Mouse (Mus musculus): ENCODE measurements at regions not wholly inside any gene's neighbourhood (a gene's known extent, or its start where the extent isn't known, plus 50 kb on each side); places are given as distances from the start of the nearest gene placed in this dataset.

DNA sequence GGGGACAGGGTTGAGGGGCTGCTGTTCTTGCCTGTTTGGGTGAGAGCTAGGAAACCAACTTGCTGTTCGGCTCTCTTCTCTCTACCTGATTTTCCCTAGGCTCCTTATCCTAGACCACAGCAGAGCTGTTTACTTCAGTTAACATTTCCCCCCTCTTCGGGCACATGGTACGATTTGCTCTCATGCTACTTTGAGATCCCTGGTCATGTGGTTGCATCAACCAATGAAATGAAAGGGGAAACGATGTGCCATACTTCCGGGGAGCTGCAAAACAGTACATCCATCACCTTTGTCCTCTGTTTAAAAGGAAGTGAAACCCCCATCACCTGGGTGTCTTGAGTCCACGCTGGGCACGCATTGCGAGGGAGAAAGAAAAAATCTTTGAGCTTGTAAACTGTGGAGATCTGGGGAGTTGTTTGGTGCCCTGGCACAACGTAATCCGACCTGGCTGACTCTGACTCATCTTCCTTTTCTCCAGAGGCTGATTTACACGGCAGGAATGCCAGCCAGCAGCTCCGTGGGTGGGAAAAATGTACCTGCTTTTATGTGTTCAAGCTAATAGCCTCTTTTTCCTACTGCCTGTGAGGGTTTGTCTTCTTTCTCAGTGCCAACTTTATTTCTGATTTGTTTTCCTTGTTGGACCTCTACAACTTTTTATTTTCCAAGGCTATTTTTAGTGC, 97.2 kb upstream of the Adra1b start:
- Histone ChIP-seq H3K36me3 (no peaks in the 10 kb centered on the region), H3K9me3 (no peaks in the 10 kb centered on the region), H3K27ac (replicated peaks) (no peak overlapping the region), H3K4me2 (replicated peaks) (no peak overlapping the region), H3K4me1 (peaks cover 6% of the 10 kb centered on the region; the same call in 1 of the 2 replicates), H3K4me3 (no peak overlapping the region), H3K9ac (replicated peaks) (no peak overlapping the region), H3K27me3 (no peaks in the 10 kb centered on the region)
- no peak for ATAC-seq (ENCODE audit: low FRiP score, low read depth)
- 78% methylated on average over 12 of the region's 12 CpGs for WGBS

- no peak overlapping the region for H3K4me2 ChIP-seq (replicated peaks)
- no peaks in the 10 kb centered on the region for H3K27me3 ChIP-seq
- H3K9ac ChIP-seq (replicated peaks) = no peak overlapping the region
- no peak for ATAC-seq (ENCODE audit: low FRiP score, low read depth)
- no peaks in the 10 kb centered on the region for H3K9me3 ChIP-seq
- no peak overlapping the region for H3K4me3 ChIP-seq
- H3K27ac ChIP-seq (replicated peaks) = no peak overlapping the region
- H3K36me3 ChIP-seq = no peaks in the 10 kb centered on the region
- WGBS = 87% methylated on average over 4 of the region's 4 CpGs
- H3K4me1 ChIP-seq = peaks cover 6% of the 10 kb centered on the region; the same call in 1 of the 2 replicates
Measured at GRCm38 (mm10) chr11:44000056-44000455, 99.0 kb upstream of the Adra1b start.

- no peak overlapping the region for H3K4me3 ChIP-seq
- no peak overlapping the region for H3K4me2 ChIP-seq (replicated peaks)
- peaks cover 6% of the 10 kb centered on the region; the same call in 1 of the 2 replicates for H3K4me1 ChIP-seq
- WGBS = 89% methylated on average over 7 of the region's 7 CpGs
- no peaks in the 10 kb centered on the region for H3K36me3 ChIP-seq
- no peak overlapping the region for H3K27ac ChIP-seq (replicated peaks)
- no peaks in the 10 kb centered on the region for H3K27me3 ChIP-seq
- no peak overlapping the region for H3K9ac ChIP-seq (replicated peaks)
- no peak for ATAC-seq (ENCODE audit: low FRiP score, low read depth)
- H3K9me3 ChIP-seq = no peaks in the 10 kb centered on the region
Measured at GRCm38 (mm10) chr11:44001843-44002589, 101.0 kb upstream of the Adra1b start.

DNA sequence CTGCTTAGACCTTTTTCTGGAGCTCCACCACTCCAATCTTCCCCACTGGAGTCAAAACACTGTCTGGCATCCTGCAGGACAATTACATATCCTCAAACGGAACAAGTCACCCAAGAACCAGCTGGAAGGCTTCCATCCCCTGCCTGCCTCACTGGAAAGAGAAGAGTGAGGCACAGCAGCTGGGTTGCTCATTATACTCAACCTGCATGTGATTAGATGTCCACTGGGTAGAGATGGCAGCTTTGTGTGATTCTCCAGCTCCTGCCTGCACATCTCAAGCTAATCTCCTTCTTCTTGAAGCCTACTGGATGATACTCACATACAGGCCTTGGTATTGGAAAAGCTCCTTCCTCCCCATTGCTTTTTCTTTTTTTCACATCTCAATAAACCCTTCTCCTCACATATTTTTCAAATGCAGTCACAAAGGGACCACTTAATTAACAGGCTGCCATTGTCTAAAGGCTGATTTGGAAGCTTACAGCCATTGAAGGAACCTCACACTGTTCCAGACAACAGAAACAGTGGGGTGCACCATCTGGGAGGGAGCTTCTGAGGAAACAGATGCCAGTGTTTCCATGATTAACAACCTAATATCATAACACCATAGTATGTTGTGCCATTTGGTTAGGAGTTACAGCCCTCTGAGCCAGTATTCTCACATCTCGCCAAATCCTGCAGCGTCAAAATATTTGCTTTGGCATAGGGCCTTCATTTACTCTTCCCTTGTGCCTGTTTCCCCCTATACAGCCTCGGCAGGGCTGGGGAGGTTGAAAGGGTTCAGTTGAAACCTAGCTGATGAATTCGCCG, 101.9 kb upstream of the Adra1b start:
- no peak for ATAC-seq (ENCODE audit: low FRiP score, low read depth)
- no peaks in the 10 kb centered on the region for H3K36me3 ChIP-seq
- peaks cover 6% of the 10 kb centered on the region; the same call in 1 of the 2 replicates for H3K4me1 ChIP-seq
- no peak overlapping the region for H3K4me2 ChIP-seq (replicated peaks)
- WGBS = 64% methylated on average over 6 of the region's 6 CpGs
- H3K9ac ChIP-seq (replicated peaks) = no peak overlapping the region
- no peaks in the 10 kb centered on the region for H3K9me3 ChIP-seq
- H3K4me3 ChIP-seq = no peak overlapping the region
- no peak overlapping the region for H3K27ac ChIP-seq (replicated peaks)
- H3K27me3 ChIP-seq = no peaks in the 10 kb centered on the region

DNA sequence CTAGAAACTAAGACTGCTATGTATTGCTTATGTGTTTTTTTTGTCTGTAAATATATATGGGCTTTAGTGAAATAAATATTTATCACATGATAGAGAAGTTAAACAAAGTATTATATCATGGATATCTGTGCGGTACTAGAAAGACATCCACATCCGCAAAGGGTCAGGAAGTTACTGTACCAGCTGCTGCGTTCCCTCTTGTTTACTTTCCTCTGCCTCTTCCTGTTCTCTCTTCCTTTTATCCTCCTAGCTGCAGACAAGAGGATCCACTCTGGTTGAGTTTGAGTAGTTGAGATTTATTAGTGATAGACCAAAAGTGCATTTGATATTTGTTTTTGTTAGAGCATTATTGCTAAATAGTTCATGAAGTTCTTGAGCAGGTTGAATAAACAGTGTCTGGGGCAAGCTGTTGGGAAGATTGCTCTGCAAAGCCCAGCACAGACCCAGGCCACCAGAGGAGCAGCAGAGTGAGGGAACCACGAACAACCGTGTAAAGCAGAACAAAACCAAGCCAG, 106.6 kb upstream of the Adra1b start:
- Histone ChIP-seq H3K36me3 (no peaks in the 10 kb centered on the region), H3K4me1 (peaks cover 6% of the 10 kb centered on the region; the same call in 1 of the 2 replicates), H3K27me3 (no peaks in the 10 kb centered on the region), H3K27ac (replicated peaks) (no peak overlapping the region), H3K9me3 (no peaks in the 10 kb centered on the region), H3K9ac (replicated peaks) (no peak overlapping the region), H3K4me3 (no peak overlapping the region), H3K4me2 (replicated peaks) (no peak overlapping the region)
- ATAC-seq (ENCODE audit: low FRiP score, low read depth) = no peak
- WGBS = 83% methylated on average over 5 of the region's 5 CpGs

- Histone ChIP-seq H3K27ac (replicated peaks) (no peak overlapping the region), H3K4me2 (replicated peaks) (no peak overlapping the region), H3K4me1 (no peaks in the 10 kb centered on the region), H3K36me3 (no peaks in the 10 kb centered on the region), H3K9me3 (no peaks in the 10 kb centered on the region), H3K4me3 (no peak overlapping the region), H3K9ac (replicated peaks) (no peak overlapping the region), H3K27me3 (no peaks in the 10 kb centered on the region)
- 83% methylated on average over 5 of the region's 5 CpGs for WGBS
- no peak for ATAC-seq (ENCODE audit: low FRiP score, low read depth)
Measured at GRCm38 (mm10) chr11:44012314-44012713, 111.3 kb upstream of the Adra1b start.

- H3K4me3 ChIP-seq = no peak overlapping the region
- no peaks in the 10 kb centered on the region for H3K36me3 ChIP-seq
- no peaks in the 10 kb centered on the region for H3K4me1 ChIP-seq
- no peak overlapping the region for H3K27ac ChIP-seq (replicated peaks)
- H3K9ac ChIP-seq (replicated peaks) = no peak overlapping the region
- ATAC-seq (ENCODE audit: low FRiP score, low read depth) = no peak
- H3K4me2 ChIP-seq (replicated peaks) = no peak overlapping the region
- 59% methylated on average over 1 of the region's 1 CpGs for WGBS
- no peaks in the 10 kb centered on the region for H3K27me3 ChIP-seq
- H3K9me3 ChIP-seq = no peaks in the 10 kb centered on the region
Measured at GRCm38 (mm10) chr11:44013841-44014240, 112.8 kb upstream of the Adra1b start.

- Histone ChIP-seq H3K4me3 (no peak overlapping the region), H3K4me2 (replicated peaks) (no peak overlapping the region), H3K27me3 (no peaks in the 10 kb centered on the region), H3K9me3 (no peaks in the 10 kb centered on the region), H3K9ac (replicated peaks) (no peak overlapping the region), H3K36me3 (no peaks in the 10 kb centered on the region), H3K27ac (replicated peaks) (no peak overlapping the region), H3K4me1 (no peaks in the 10 kb centered on the region)
- ATAC-seq (ENCODE audit: low FRiP score, low read depth) = no peak
- 76% methylated on average over 4 of the region's 4 CpGs for WGBS
Measured at GRCm38 (mm10) chr11:44021638-44022037, 120.6 kb upstream of the Adra1b start.

DNA sequence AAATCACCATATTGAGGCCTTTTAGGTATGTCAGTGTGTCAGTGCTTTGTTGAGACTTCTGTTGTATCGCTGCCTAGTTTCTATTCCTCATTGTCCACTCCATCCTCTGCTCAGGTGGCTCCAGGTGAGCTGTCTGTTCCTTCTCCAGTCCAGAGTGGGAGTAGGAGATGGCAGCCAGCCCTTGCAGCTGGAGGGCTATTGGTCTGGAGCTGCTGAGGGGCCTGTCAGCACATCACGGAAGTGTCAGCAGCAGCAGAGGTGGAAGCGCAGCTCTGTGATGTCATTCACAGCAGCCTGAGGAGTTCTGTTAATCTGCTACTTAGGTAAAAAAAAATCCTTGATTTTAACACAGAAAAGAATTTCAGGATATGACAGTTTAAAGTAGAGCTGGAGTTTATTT, 126.0 kb upstream of the Adra1b start:
- Histone ChIP-seq H3K36me3 (no peaks in the 10 kb centered on the region), H3K4me1 (no peaks in the 10 kb centered on the region), H3K27ac (replicated peaks) (no peak overlapping the region), H3K27me3 (no peaks in the 10 kb centered on the region), H3K9ac (replicated peaks) (no peak overlapping the region), H3K9me3 (no peaks in the 10 kb centered on the region), H3K4me3 (no peak overlapping the region), H3K4me2 (replicated peaks) (no peak overlapping the region)
- 79% methylated on average over 3 of the region's 3 CpGs for WGBS
- ATAC-seq (ENCODE audit: low FRiP score, low read depth) = no peak

- no peaks in the 10 kb centered on the region for H3K27me3 ChIP-seq
- no peaks in the 10 kb centered on the region for H3K4me1 ChIP-seq
- no peak overlapping the region for H3K4me2 ChIP-seq (replicated peaks)
- H3K9ac ChIP-seq (replicated peaks) = no peak overlapping the region
- H3K4me3 ChIP-seq = no peak overlapping the region
- H3K27ac ChIP-seq (replicated peaks) = no peak overlapping the region
- no peaks in the 10 kb centered on the region for H3K9me3 ChIP-seq
- WGBS = 64% methylated on average over 2 of the region's 2 CpGs
- no peaks in the 10 kb centered on the region for H3K36me3 ChIP-seq
- ATAC-seq (ENCODE audit: low FRiP score, low read depth) = no peak
Measured at GRCm38 (mm10) chr11:44046083-44046482, 145.1 kb upstream of the Adra1b start.

GRCm38 (mm10) chr11:44049253-44049976, 148.4 kb upstream of the Adra1b start:
- H3K4me1 ChIP-seq = no peaks in the 10 kb centered on the region
- H3K4me3 ChIP-seq = no peak overlapping the region
- H3K36me3 ChIP-seq = no peaks in the 10 kb centered on the region
- H3K27ac ChIP-seq (replicated peaks) = no peak overlapping the region
- WGBS = 82% methylated on average over 5 of the region's 5 CpGs
- ATAC-seq (ENCODE audit: low FRiP score, low read depth) = no peak
- no peak overlapping the region for H3K9ac ChIP-seq (replicated peaks)
- H3K9me3 ChIP-seq = no peaks in the 10 kb centered on the region
- H3K4me2 ChIP-seq (replicated peaks) = no peak overlapping the region
- no peaks in the 10 kb centered on the region for H3K27me3 ChIP-seq
